Mouse (Mus musculus) kidney, postnatal 0 days (tissue): ENCODE measurements at regions not wholly inside any gene's neighbourhood (a gene's known extent, or its start where the extent isn't known, plus 50 kb on each side); places are given as distances from the start of the nearest gene placed in this dataset.
A peak's percentile ranks its signal among the peaks of the same experiment; 100 is the strongest.

Source experiments
- ATAC-seq: fragments of 200-750 bp; cut with Nextera tagmentation; replicated peaks from 2 replicates; pipeline ENCODE4 v1.8.0; 2017; ENCODE audit warnings: low read depth, moderate number of reproducible peaks, moderate TSS enrichment, moderate library complexity; ENCODE audit not compliant: low FRiP score
- DNase-seq: peaks from one replicate; pipeline ENCODE4 v3.0.0-alpha.2; 2016; ENCODE audit warnings: low spot score
- H3K27ac ChIP-seq: fragments of 300-500 bp; sonication (generic); 2 replicates; pipeline ENCODE4 v1.5.1; 2014; ENCODE audit warnings: mild to moderate bottlenecking
- H3K27me3 ChIP-seq: fragments of 300-500 bp; sonication (generic); 2 replicates; pipeline ENCODE4 v1.6.1; 2014; ENCODE audit warnings: low read length, mixed read lengths; ENCODE audit not compliant: insufficient read depth
- H3K36me3 ChIP-seq: fragments of 300-500 bp; sonication (generic); 2 replicates; pipeline ENCODE4 v1.6.1; 2014; ENCODE audit warnings: low read length, mixed read lengths; ENCODE audit not compliant: insufficient read depth
- H3K4me1 ChIP-seq: fragments of 300-500 bp; sonication (generic); replicated peaks from 2 replicates; pipeline ENCODE4 v1.6.1; 2014; ENCODE audit warnings: antibody characterized with exemption, low read length, mixed read lengths; ENCODE audit not compliant: insufficient read depth
- H3K4me2 ChIP-seq: fragments of 300-500 bp; sonication (generic); 2 replicates; pipeline ENCODE4 v1.6.1; 2014; ENCODE audit warnings: mild to moderate bottlenecking, low read length, moderate library complexity, mixed read lengths
- H3K4me3 ChIP-seq: fragments of 300-500 bp; sonication (generic); replicated peaks from 2 replicates; pipeline ENCODE4 v1.5.1; 2014; ENCODE audit warnings: low read depth, low read length
- H3K9ac ChIP-seq: fragments of 300-500 bp; sonication (generic); 2 replicates; pipeline ENCODE4 v1.6.1; 2014; ENCODE audit warnings: low read depth, low read length
- H3K9me3 ChIP-seq: fragments of 300-500 bp; sonication (generic); replicated peaks from 2 replicates; pipeline ENCODE4 v1.6.1; 2016; ENCODE audit warnings: low read length, inconsistent platforms, mixed read lengths
- CTCF ChIP-seq: IDR thresholded peaks from 2 replicates; pipeline ENCODE4 v1.5.1; 2016; ENCODE audit warnings: antibody characterized with exemption, low read depth, mild to moderate bottlenecking, moderate library complexity
- WGBS: fragments of 180-500 bp; shearing (Covaris S2); extraction: QIAGEN DNeasy Blood & Tissue Kit; methylation state at CpG from one replicate; pipeline ENCODE4 v1.1.7; 2014; 5-methylcytosine and 5-hydroxymethylcytosine counted together

DNA sequence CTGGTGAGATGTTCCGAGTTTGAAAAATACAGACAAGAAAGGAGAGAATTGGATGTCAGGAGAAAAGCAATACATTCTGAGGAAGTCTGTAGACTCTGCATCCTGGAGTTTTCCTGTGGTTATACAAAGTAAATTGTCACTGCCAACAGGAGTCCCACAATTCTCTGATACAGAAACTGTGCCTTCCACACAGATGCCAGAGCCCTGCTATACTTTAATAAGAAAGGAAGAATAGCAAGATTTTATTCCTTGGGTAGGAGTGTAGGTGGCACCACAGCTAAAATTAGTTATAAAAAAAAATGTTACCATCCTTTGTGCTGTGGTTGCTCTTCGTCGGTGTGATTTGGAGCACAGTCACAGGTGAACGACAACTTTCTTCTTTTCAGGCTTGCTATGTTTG is 454.7 kb upstream of the Agtr1b start:
- Histone ChIP-seq H3K9me3 (no peaks in the 10 kb centered on the region), H3K27me3 (no peaks in the 10 kb centered on the region), H3K4me3 (no peak overlapping the region), H3K4me2 (no peak overlapping the region), H3K27ac (no peak overlapping the region), H3K4me1 (no peaks in the 10 kb centered on the region), H3K36me3 (no peaks in the 10 kb centered on the region), H3K9ac (no peak overlapping the region)
- TF ChIP-seq CTCF, result no peak
- 76% methylated on average over 4 of the region's 4 CpGs for WGBS
- no peak for DNase-seq
- no peak for ATAC-seq

DNA sequence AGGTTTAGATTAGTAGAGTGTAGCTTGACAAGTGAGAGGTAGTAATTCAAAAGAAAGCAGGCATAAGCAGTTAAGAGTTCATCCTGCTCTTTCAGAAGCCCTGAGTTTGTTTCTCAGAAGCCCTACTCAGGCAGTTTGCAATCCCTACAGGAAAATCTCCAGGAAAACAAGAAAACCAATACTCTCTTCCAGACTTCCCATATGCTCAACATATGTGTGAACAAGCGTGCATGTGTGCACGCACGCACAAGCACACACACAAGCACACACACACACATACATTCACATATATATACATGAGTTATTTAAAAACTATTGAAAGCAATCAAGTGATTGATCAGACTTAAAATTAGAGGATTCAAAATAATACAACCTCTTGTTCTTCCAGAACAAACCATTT is 453.1 kb upstream of the Agtr1b start:
- H3K4me1 ChIP-seq, result no peaks in the 10 kb centered on the region
- H3K27me3 ChIP-seq, result no peaks in the 10 kb centered on the region
- ATAC-seq (no peak), DNase-seq (no peak)
- H3K27ac ChIP-seq, result no peak overlapping the region
- H3K4me2 ChIP-seq, result no peak overlapping the region
- no peaks in the 10 kb centered on the region for H3K9me3 ChIP-seq
- no peaks in the 10 kb centered on the region for H3K36me3 ChIP-seq
- 90% methylated on average over 3 of the region's 3 CpGs for WGBS
- H3K9ac ChIP-seq, result no peak overlapping the region
- H3K4me3 ChIP-seq, result no peak overlapping the region
- no peak for TF ChIP-seq CTCF

DNA sequence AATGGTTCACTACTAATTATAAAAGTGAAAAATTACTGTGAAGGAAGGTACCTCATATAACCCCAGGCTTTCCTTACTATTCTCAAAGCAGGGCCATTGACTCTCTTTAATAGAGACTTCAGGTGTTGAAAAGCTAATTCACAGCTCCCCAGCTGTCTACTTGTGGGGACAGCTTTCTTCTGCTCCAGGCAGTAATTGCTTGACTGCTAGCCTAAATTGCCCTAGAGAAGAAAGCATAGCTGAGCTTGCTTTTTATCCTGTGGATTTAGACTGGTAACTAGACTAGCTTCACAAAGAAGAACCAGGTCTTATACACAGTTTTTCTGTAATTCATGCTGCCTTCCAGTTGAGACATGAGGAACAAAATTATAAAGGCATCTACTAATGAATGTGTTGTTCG is 452.6 kb upstream of the Agtr1b start:
- Histone ChIP-seq H3K4me1 (no peaks in the 10 kb centered on the region), H3K9ac (no peak overlapping the region), H3K9me3 (no peaks in the 10 kb centered on the region), H3K4me2 (no peak overlapping the region), H3K4me3 (no peak overlapping the region), H3K36me3 (no peaks in the 10 kb centered on the region), H3K27ac (no peak overlapping the region), H3K27me3 (no peaks in the 10 kb centered on the region)
- TF ChIP-seq CTCF, result no peak
- DNase-seq (no peak), ATAC-seq (no peak)
- 20% methylated on average over 1 of the region's 1 CpGs for WGBS

DNA sequence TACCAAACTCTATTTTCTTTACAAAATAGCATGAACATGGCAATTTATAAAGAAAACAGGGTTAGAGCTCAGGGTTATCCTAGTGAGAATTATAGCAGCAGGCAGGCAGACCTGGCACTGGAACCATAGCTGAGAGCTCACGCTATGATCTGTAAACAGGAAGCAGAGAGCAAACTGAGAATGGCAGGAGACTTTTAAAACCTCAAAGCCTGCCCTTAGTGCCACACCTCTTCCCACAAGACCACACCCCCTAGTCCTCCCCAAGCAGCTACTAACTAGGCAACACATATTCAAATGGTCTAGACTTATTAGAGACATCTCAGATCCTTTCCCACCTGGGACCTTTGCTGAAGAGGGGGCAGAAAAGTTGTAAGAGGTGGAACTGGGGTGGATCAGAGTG is 449.6 kb upstream of the Agtr1b start:
- DNase-seq (no peak), ATAC-seq (no peak)
- H3K4me1 ChIP-seq, result no peaks in the 10 kb centered on the region
- no peak overlapping the region for H3K4me2 ChIP-seq
- H3K9me3 ChIP-seq, result no peaks in the 10 kb centered on the region
- 18% methylated on average over 1 of the region's 1 CpGs for WGBS
- H3K27me3 ChIP-seq, result no peaks in the 10 kb centered on the region
- H3K9ac ChIP-seq, result no peak overlapping the region
- H3K4me3 ChIP-seq, result no peak overlapping the region
- no peak for TF ChIP-seq CTCF
- no peaks in the 10 kb centered on the region for H3K36me3 ChIP-seq
- no peak overlapping the region for H3K27ac ChIP-seq

DNA sequence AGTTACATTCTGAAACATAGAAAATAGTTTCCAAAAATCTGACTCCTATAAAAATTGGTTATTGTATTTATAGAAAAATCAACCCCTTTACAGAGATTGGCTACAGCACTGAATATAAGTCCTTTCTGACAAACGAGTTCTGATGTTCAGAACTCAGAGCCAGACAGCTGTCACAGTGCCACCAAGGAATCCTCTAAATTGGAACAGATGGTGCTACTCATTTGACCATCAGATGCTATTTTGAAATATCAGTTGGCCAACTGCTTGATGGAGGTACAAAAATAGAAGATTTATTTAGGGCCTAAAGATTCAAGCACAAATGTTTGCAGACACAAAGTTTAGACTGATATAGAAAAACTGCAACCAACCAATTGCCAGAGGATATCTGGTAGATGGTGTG is 427.3 kb upstream of the Agtr1b start:
- no peak for DNase-seq
- H3K4me3 ChIP-seq, result no peak overlapping the region
- H3K27ac ChIP-seq, result no peak overlapping the region
- TF ChIP-seq CTCF, result no peak
- no peak overlapping the region for H3K9ac ChIP-seq
- H3K9me3 ChIP-seq, result no peaks in the 10 kb centered on the region
- 56% methylated on average over 1 of the region's 1 CpGs for WGBS
- H3K27me3 ChIP-seq, result no peaks in the 10 kb centered on the region
- ATAC-seq, result no peak
- H3K4me2 ChIP-seq, result no peak overlapping the region
- no peaks in the 10 kb centered on the region for H3K36me3 ChIP-seq
- H3K4me1 ChIP-seq, result no peaks in the 10 kb centered on the region

DNA sequence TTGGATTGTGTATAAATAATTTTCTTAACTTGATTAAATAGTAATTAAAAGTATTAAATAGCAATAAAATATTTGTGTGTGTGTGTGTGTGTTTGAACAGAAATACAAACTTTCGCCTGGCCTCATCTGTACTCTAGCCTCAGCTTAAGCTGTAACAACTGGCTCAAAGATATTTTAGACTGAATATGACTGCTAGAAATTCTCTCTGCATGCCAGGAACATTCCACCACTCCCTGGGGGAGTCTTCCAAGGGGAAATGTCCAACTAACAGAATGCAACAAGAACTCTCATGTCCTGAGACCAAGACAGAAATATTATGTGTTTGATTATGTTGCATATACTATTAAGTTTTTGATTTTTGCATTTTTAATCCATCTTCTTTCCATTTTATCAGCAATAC is 425.5 kb upstream of the Agtr1b start:
- Histone ChIP-seq H3K4me2 (no peak overlapping the region), H3K4me3 (no peak overlapping the region), H3K4me1 (no peaks in the 10 kb centered on the region), H3K27me3 (no peaks in the 10 kb centered on the region), H3K9me3 (no peaks in the 10 kb centered on the region), H3K36me3 (no peaks in the 10 kb centered on the region), H3K9ac (no peak overlapping the region), H3K27ac (no peak overlapping the region)
- no peak for TF ChIP-seq CTCF
- ATAC-seq, result no peak
- 82% methylated on average over 1 of the region's 1 CpGs for WGBS
- DNase-seq, result peak; percentile 40

DNA sequence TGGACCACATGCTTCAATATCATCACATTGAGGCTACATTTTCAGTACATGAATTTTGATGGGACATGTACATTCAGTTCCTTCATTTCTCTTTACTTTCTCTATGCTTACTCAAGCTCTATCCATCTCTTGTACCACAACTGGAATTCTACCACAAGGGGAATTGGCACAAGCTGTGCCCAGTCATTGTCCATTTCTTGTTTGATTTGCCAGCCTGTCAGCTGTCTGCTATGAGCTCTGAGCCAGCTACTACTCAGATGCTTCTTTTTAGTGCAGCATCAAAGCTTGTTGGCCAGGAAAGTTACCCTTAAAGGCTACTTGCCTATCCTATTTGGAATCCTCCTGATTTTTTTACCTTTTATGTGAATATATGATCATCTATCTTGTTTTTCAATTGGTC is 410.9 kb upstream of the Agtr1b start:
- Histone ChIP-seq H3K4me2 (no peak overlapping the region), H3K4me3 (no peak overlapping the region), H3K36me3 (no peaks in the 10 kb centered on the region), H3K9me3 (no peaks in the 10 kb centered on the region), H3K4me1 (no peaks in the 10 kb centered on the region), H3K27me3 (no peaks in the 10 kb centered on the region), H3K9ac (no peak overlapping the region), H3K27ac (no peak overlapping the region)
- no peak for ATAC-seq
- TF ChIP-seq CTCF, result no peak
- no peak for DNase-seq
